Mouse (Mus musculus): Measurements from ENCODE around the gene Senp1. TPM values are rescaled to one million over a fixed set of nuclear protein-coding genes. Genes with fewer than 3 reads are reported as not detected.

Senp1 gene
- total and polyA plus RNA-seq, 3 experiments = 5.3 to 10.0 (median 9.8) TPM

GRCm38 (mm10) chr15:98114098-98114851, 20.7 kb upstream of the Senp1 start:
- intact Hi-C loops (cut with DNase I) = no loop called here
- H3K9ac ChIP-seq (ENCODE audit: low read depth, low read length) = peak overlapping the region; percentile 73

GRCm38 (mm10) chr15:98111791-98112190, 18.2 kb upstream of the Senp1 start:
- H3K4me1 ChIP-seq (ENCODE audit: control insufficient read depth, insufficient read depth, low read length) = peaks cover 5% of the 10 kb centered on the region
- peak overlapping the region; percentile 95 for H3K27ac ChIP-seq
- TF ChIP-seq EP300 (IDR thresholded peaks at IDR 0.05; ENCODE audit: insufficient read depth, low read depth, low read length) = no peak
- TF ChIP-seq CTCF (IDR thresholded peaks at IDR 0.05) = no peak
- peak; percentile 14; the same call in 1 of the 2 replicates for TF ChIP-seq POLR2A (IDR thresholded peaks at IDR 0.05; ENCODE audit: insufficient read depth, low read depth, low read length)

More at GRCm38 (mm10) chr15:98114098-98114851, 20.7 kb upstream of the Senp1 start:
- TF ChIP-seq EP300 (IDR thresholded peaks at IDR 0.05; ENCODE audit: insufficient read depth, low read depth, low read length) = no peak
- TF ChIP-seq CTCF (IDR thresholded peaks at IDR 0.05) = no peak
- TF ChIP-seq POLR2A (IDR thresholded peaks at IDR 0.05; ENCODE audit: insufficient read depth, low read depth, low read length) = no peak
- no peaks in the 10 kb centered on the region; the same call in 1 of the 2 replicates for H3K79me2 ChIP-seq (replicated peaks; ENCODE audit: control insufficient read depth, insufficient read depth, low read length)
- H3K4me1 ChIP-seq (ENCODE audit: control insufficient read depth, insufficient read depth, low read length) = peaks cover 3% of the 10 kb centered on the region
- DNase-seq = no peak
- H3K4me3 ChIP-seq = no peak overlapping the region
- peak overlapping the region; percentile 85 for H3K27ac ChIP-seq
- no peaks in the 10 kb centered on the region for H3K27me3 ChIP-seq (ENCODE audit: control insufficient read depth, insufficient read depth, low read length)
- WGBS = 68% methylated on average over 10 of the region's 10 CpGs
- H3K36me3 ChIP-seq (ENCODE audit: control insufficient read depth, insufficient read depth, low read length) = peaks cover 12% of the 10 kb centered on the region

GRCm38 (mm10) chr15:98108297-98109152, 15.0 kb upstream of the Senp1 start:
- intact Hi-C loops (cut with DNase I) = loop anchor here (2.0 to 5.0 kb wide), 2 partner anchors 16 to 44 kb away; partner anchors contain the start of genes Pfkm and Senp1
- Histone ChIP-seq H3K9ac (ENCODE audit: low read depth, low read length) (peak overlapping the region; percentile 95), H3K4me1 (ENCODE audit: control insufficient read depth, insufficient read depth, low read length) (peaks cover 2% of the 10 kb centered on the region; the same call in 1 of the 2 replicates), H3K27me3 (ENCODE audit: control insufficient read depth, insufficient read depth, low read length) (no peaks in the 10 kb centered on the region), H3K27ac (peak overlapping the region; percentile 95), H3K36me3 (ENCODE audit: control insufficient read depth, insufficient read depth, low read length) (peaks cover 2% of the 10 kb centered on the region; the same call in 1 of the 2 replicates), H3K79me2 (replicated peaks; ENCODE audit: control insufficient read depth, insufficient read depth, low read length) (no peaks in the 10 kb centered on the region), H3K4me3 (peak overlapping the region; percentile 61)
- peak; percentile 87 to 90 for DNase-seq
- TF ChIP-seq POLR2A (IDR thresholded peaks at IDR 0.05; ENCODE audit: insufficient read depth, low read depth, low read length) (peak; percentile 94), EP300 (IDR thresholded peaks at IDR 0.05; ENCODE audit: insufficient read depth, low read depth, low read length) (0 out of 2 replicates have a peak, but pooled peaks have one; percentile 40), CTCF (IDR thresholded peaks at IDR 0.05) (peak; percentile 25)
- WGBS = 2% methylated on average over 37 of the region's 37 CpGs

More at GRCm38 (mm10) chr15:98111791-98112190, 18.2 kb upstream of the Senp1 start:
- Histone ChIP-seq H3K27me3 (ENCODE audit: control insufficient read depth, insufficient read depth, low read length) (no peaks in the 10 kb centered on the region), H3K4me3 (no peak overlapping the region), H3K9ac (ENCODE audit: low read depth, low read length) (peak overlapping the region; percentile 57), H3K79me2 (replicated peaks; ENCODE audit: control insufficient read depth, insufficient read depth, low read length) (no peaks in the 10 kb centered on the region), H3K36me3 (ENCODE audit: control insufficient read depth, insufficient read depth, low read length) (peaks cover 9% of the 10 kb centered on the region)
- intact Hi-C loops (cut with DNase I) = no loop called here
- peak in 1 of 2 experiments; percentile 38 for DNase-seq
- 45% methylated on average over 5 of the region's 5 CpGs for WGBS

GRCm38 (mm10) chr15:98107703-98108296, 14.3 kb upstream of the Senp1 start:
- WGBS = 30% methylated on average over 11 of the region's 11 CpGs
- H3K4me3 ChIP-seq = peak overlapping the region; percentile 61
- no peak for TF ChIP-seq POLR2A (IDR thresholded peaks at IDR 0.05; ENCODE audit: insufficient read depth, low read depth, low read length)
- TF ChIP-seq EP300 (IDR thresholded peaks at IDR 0.05; ENCODE audit: insufficient read depth, low read depth, low read length) = no peak
- TF ChIP-seq CTCF (IDR thresholded peaks at IDR 0.05) = no peak
- H3K79me2 ChIP-seq (replicated peaks; ENCODE audit: control insufficient read depth, insufficient read depth, low read length) = no peaks in the 10 kb centered on the region
- H3K36me3 ChIP-seq (ENCODE audit: control insufficient read depth, insufficient read depth, low read length) = peaks cover 2% of the 10 kb centered on the region; the same call in 1 of the 2 replicates
- no peaks in the 10 kb centered on the region for H3K27me3 ChIP-seq (ENCODE audit: control insufficient read depth, insufficient read depth, low read length)
- H3K4me1 ChIP-seq (ENCODE audit: control insufficient read depth, insufficient read depth, low read length) = peaks cover 2% of the 10 kb centered on the region; the same call in 1 of the 2 replicates
- H3K27ac ChIP-seq = peak overlapping the region; percentile 95; the same call in 1 of the 2 replicates
- DNase-seq = no peak
- intact Hi-C loops (cut with DNase I) = loop anchor here (2.0 to 5.0 kb wide), 2 partner anchors 15 to 45 kb away; partner anchors contain the start of genes Pfkm and Senp1
- 0 out of 2 replicates have a peak overlapping the region, but pooled peaks have one; percentile 12 for H3K9ac ChIP-seq (ENCODE audit: low read depth, low read length)

GRCm38 (mm10) chr15:98107230-98107629, 13.7 kb upstream of the Senp1 start:
- no peak for TF ChIP-seq CTCF (IDR thresholded peaks at IDR 0.05)
- TF ChIP-seq EP300 (IDR thresholded peaks at IDR 0.05; ENCODE audit: insufficient read depth, low read depth, low read length) = no peak
- no peak for TF ChIP-seq POLR2A (IDR thresholded peaks at IDR 0.05; ENCODE audit: insufficient read depth, low read depth, low read length)
- Histone ChIP-seq H3K4me1 (ENCODE audit: control insufficient read depth, insufficient read depth, low read length) (peaks cover 2% of the 10 kb centered on the region; the same call in 1 of the 2 replicates), H3K36me3 (ENCODE audit: control insufficient read depth, insufficient read depth, low read length) (peaks cover 1% of the 10 kb centered on the region; the same call in 1 of the 2 replicates), H3K4me3 (no peak overlapping the region), H3K79me2 (replicated peaks; ENCODE audit: control insufficient read depth, insufficient read depth, low read length) (no peaks in the 10 kb centered on the region), H3K27me3 (ENCODE audit: control insufficient read depth, insufficient read depth, low read length) (no peaks in the 10 kb centered on the region), H3K9ac (ENCODE audit: low read depth, low read length) (no peak overlapping the region), H3K27ac (no peak overlapping the region)
- no peak for DNase-seq
- intact Hi-C loops (cut with DNase I) = loop anchor here (5.0 kb wide), 1 partner anchor 45 kb away; no protein-coding TSS in a partner anchor
- WGBS = 80% methylated on average over 6 of the region's 6 CpGs

All from heart, adult 2 months (tissue).